Mouse (Mus musculus) kidney, postnatal 4 days (tissue): ENCODE results near the gene Cdk6.
"Not testable (repeated sequence)": the region's sequence is repeated elsewhere in the genome, so short reads cannot be mapped to it uniquely, and the experiment has no call there.

Experiments used
- DNase-seq, 2 experiments: peaks; one replicate each; pipeline ENCODE4 v3.0.0; 2021; ENCODE audit warnings: mixed read lengths in 2 of 2

The Cdk6 gene

GRCm38 (mm10) chr5:3439386-3439785 is 98.1 kb downstream of the Cdk6 start:
- DNase-seq: not testable (repeated sequence)

- DNase-seq: not testable (repeated sequence)
Observed at GRCm38 (mm10) chr5:3442524-3442923, 101.2 kb downstream of the Cdk6 start.

GRCm38 (mm10) chr5:3451233-3451632 is 109.9 kb downstream of the Cdk6 start:
- DNase-seq: not testable (repeated sequence)

GRCm38 (mm10) chr5:3453946-3454345 is 112.7 kb downstream of the Cdk6 start:
- DNase-seq: peak in 1 of 2 experiments; percentile 39

- no peak for DNase-seq
Observed at GRCm38 (mm10) chr5:3460907-3461306, 119.6 kb downstream of the Cdk6 start.

GRCm38 (mm10) chr5:3461401-3461800 is 120.1 kb downstream of the Cdk6 start:
- no peak for DNase-seq

- DNase-seq: peak; percentile 41 to 59
Observed at GRCm38 (mm10) chr5:3462897-3463757, 121.8 kb downstream of the Cdk6 start.

- no peak for DNase-seq
Observed at GRCm38 (mm10) chr5:3463758-3464157, 122.5 kb downstream of the Cdk6 start.

GRCm38 (mm10) chr5:3466069-3466877 is 125.0 kb downstream of the Cdk6 start:
- no peak for DNase-seq

GRCm38 (mm10) chr5:3470866-3471265 is 129.6 kb downstream of the Cdk6 start:
- DNase-seq: no peak

GRCm38 (mm10) chr5:3472311-3473156 is 131.2 kb downstream of the Cdk6 start:
- DNase-seq: no peak

- no peak for DNase-seq
Observed at GRCm38 (mm10) chr5:3477711-3478110, 136.4 kb downstream of the Cdk6 start.

- no peak for DNase-seq
Observed at GRCm38 (mm10) chr5:3478216-3478615, 136.9 kb downstream of the Cdk6 start.

GRCm38 (mm10) chr5:3479016-3479795 is 137.9 kb downstream of the Cdk6 start:
- DNase-seq: no peak

GRCm38 (mm10) chr5:3480637-3481395 is 139.5 kb downstream of the Cdk6 start:
- DNase-seq: no peak

GRCm38 (mm10) chr5:3482474-3482873 is 141.2 kb downstream of the Cdk6 start:
- no peak for DNase-seq

- no peak for DNase-seq
Observed at GRCm38 (mm10) chr5:3483054-3483722, 141.9 kb downstream of the Cdk6 start.

- DNase-seq: no peak
Observed at GRCm38 (mm10) chr5:3486579-3487282, 145.4 kb downstream of the Cdk6 start.

- DNase-seq: no peak
Observed at GRCm38 (mm10) chr5:3488146-3488774, 147.0 kb downstream of the Cdk6 start.
